Mouse (Mus musculus) testis, adult 2 months (tissue): ENCODE measurements at regions not wholly inside any gene's neighbourhood (a gene's known extent, or its start where the extent isn't known, plus 50 kb on each side); places are given as distances from the start of the nearest gene placed in this dataset.

ENCODE experiments used
- H3K27ac ChIP-seq: fragments of 200-500 bp; 2 replicates; pipeline ENCODE4 v1.5.1; 2012; ENCODE audit warnings: low read depth, low read length; ENCODE audit not compliant: control insufficient read depth, insufficient read depth
- H3K27me3 ChIP-seq: fragments of 200-500 bp; 2 replicates; pipeline ENCODE4 v1.6.1; 2012; ENCODE audit warnings: mild to moderate bottlenecking, low read length, moderate library complexity; ENCODE audit not compliant: control insufficient read depth, insufficient read depth
- H3K36me3 ChIP-seq: fragments of 200-500 bp; 2 replicates; pipeline ENCODE4 v1.6.1; 2012; ENCODE audit warnings: mild to moderate bottlenecking, low read length; ENCODE audit not compliant: control insufficient read depth, insufficient read depth
- H3K4me1 ChIP-seq: fragments of 200-500 bp; 2 replicates; pipeline ENCODE4 v1.6.1; 2012; ENCODE audit warnings: low read length; ENCODE audit not compliant: control insufficient read depth, insufficient read depth
- H3K4me3 ChIP-seq: fragments of 200-500 bp; 2 replicates; pipeline ENCODE4 v1.5.1; 2012; ENCODE audit warnings: low read depth, mild to moderate bottlenecking, low read length, moderate library complexity, mixed read lengths; ENCODE audit not compliant: control insufficient read depth
- CTCF ChIP-seq: fragments of 200-500 bp; IDR thresholded peaks from 2 replicates; pipeline ENCODE4 v1.5.1; 2012; ENCODE audit warnings: low read depth, mild to moderate bottlenecking, inconsistent platforms, low read length, moderate library complexity; ENCODE audit not compliant: control insufficient read depth, insufficient read depth, insufficient replicate concordance
- POLR2A ChIP-seq: fragments of 200-500 bp; IDR thresholded peaks from 2 replicates; pipeline ENCODE4 v1.6.1; 2012; ENCODE audit warnings: low read depth, mild to moderate bottlenecking, inconsistent platforms, low read length, moderate library complexity; ENCODE audit not compliant: control insufficient read depth

GRCm38 (mm10) chr13:100933265-100933664 is 100.0 kb upstream of the Slc30a5 start:
- no peak for TF ChIP-seq POLR2A
- TF ChIP-seq CTCF, result no peak
- no peaks in the 10 kb centered on the region for H3K4me1 ChIP-seq
- H3K36me3 ChIP-seq, result no peaks in the 10 kb centered on the region
- H3K27ac ChIP-seq, result no peak overlapping the region
- no peaks in the 10 kb centered on the region for H3K27me3 ChIP-seq
- H3K4me3 ChIP-seq, result no peak overlapping the region

DNA sequence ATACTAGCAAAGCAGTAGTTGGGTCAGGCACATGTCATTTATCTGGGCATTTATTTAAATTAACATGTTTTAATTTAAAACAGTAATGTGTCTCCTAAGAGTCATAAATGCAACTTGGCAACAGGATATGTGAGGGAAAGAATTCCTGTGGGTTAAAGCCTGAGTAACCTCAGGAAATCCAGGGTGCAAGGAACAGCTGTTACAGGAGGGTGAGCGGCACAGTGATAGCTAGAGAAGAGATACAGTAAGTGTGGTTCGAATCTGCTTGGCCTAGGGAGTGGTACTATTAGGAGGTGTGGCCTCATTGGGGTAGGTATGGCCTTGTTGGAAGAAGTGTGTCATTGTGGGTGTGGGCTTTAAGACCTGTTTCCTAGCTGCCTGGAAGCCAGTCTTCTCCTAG is 66.3 kb upstream of the Slc30a5 start:
- H3K36me3 ChIP-seq, result no peaks in the 10 kb centered on the region
- TF ChIP-seq CTCF (no peak), POLR2A (no peak)
- no peak overlapping the region for H3K4me3 ChIP-seq
- H3K27ac ChIP-seq, result no peak overlapping the region
- no peaks in the 10 kb centered on the region for H3K4me1 ChIP-seq
- no peaks in the 10 kb centered on the region for H3K27me3 ChIP-seq

DNA sequence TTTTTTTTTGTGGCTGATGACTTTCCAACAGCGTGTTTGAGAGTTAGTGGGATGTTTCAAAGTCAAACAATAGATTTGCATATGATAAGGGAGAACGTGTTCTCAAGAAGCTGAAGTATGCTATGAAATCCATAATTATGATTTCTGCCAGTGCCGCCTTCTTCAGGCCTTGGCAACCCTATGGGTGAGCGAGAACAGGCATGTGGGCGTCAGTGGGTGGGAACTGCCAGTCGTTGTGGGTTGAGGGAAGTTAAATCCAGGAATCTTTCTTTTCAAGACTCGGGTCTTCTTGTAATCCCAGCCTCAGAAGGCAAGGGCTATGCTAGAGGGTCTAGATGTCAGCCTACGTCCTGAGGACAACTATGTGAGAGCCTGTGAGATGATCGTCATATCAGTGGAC is 60.6 kb upstream of the Slc30a5 start:
- no peaks in the 10 kb centered on the region for H3K4me1 ChIP-seq
- H3K27me3 ChIP-seq, result no peaks in the 10 kb centered on the region
- H3K36me3 ChIP-seq, result no peaks in the 10 kb centered on the region
- no peak for TF ChIP-seq CTCF
- no peak for TF ChIP-seq POLR2A
- H3K27ac ChIP-seq, result no peak overlapping the region
- H3K4me3 ChIP-seq, result no peak overlapping the region

DNA sequence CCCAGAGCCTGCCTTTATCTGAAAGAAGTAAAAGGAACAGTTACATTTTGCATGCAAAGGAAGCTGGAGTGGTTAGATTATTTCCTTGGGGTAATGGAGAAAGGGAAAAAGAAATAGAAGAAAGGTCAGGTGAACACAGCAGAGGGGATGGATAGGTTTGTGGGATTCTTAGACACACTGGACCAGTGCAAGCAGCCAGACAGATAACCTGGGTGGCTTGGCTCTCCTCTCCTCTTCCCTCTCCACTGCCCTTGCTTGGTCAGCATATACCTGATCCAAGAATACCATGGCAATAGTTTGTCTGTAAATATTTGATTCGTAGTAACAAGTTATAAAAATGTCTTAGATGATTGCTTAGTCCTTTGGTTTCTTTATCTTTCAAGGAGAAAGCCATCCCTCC is 59.9 kb upstream of the Slc30a5 start:
- TF ChIP-seq CTCF (no peak), POLR2A (no peak)
- H3K27ac ChIP-seq, result no peak overlapping the region
- H3K4me1 ChIP-seq, result no peaks in the 10 kb centered on the region
- H3K4me3 ChIP-seq, result no peak overlapping the region
- H3K27me3 ChIP-seq, result no peaks in the 10 kb centered on the region
- H3K36me3 ChIP-seq, result no peaks in the 10 kb centered on the region

DNA sequence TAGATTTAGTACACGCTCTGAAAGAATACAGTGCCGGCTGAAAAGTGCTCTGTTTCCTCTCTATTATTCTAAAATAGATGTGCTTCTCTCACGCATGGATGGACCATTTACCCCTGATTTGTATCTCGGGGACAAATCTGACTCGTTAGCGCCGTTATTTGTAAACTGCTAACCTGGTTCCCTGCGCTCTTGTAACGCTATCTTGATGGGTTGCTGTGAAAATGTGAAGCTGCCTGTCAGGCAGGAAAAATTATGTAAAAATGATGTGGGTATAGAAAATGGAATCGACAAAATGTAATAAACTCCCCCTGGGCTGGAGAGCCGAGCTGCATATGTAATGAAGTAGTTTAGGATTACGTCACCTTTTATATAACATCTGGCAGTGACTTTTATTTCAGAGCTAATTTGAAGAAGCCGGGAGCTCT is 59.4 kb upstream of the Slc30a5 start:
- TF ChIP-seq CTCF (no peak), POLR2A (no peak)
- Histone ChIP-seq H3K4me3 (no peak overlapping the region), H3K27me3 (no peaks in the 10 kb centered on the region), H3K36me3 (no peaks in the 10 kb centered on the region), H3K4me1 (no peaks in the 10 kb centered on the region), H3K27ac (no peak overlapping the region)

- no peaks in the 10 kb centered on the region for H3K4me1 ChIP-seq
- H3K27ac ChIP-seq, result no peak overlapping the region
- H3K27me3 ChIP-seq, result no peaks in the 10 kb centered on the region
- TF ChIP-seq CTCF (peak; percentile 100), POLR2A (no peak)
- H3K4me3 ChIP-seq, result no peak overlapping the region; the same call in 1 of the 2 replicates
- no peaks in the 10 kb centered on the region for H3K36me3 ChIP-seq
These were observed 59.0 kb upstream of the Slc30a5 start for GRCm38 (mm10) chr13:100892204-100892603.

DNA sequence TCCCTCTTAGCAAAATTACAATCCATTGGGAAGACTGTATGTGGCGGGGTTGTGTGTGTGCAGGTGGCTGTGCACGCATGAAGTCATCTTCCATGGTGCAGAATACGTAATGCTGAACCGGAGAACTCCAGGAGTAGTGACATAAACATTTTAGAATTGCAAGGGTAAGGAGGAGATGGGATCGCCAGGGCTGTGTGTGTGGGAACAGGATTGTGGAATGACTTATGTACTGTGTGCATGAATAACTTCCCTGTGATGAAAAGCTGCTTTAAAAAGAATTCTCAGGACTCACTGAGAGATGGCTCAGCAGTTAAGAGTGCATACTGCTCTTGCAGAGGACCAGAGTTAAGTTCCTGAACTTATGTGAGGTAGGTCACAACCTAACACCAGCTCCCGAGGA is 57.2 kb upstream of the Slc30a5 start:
- TF ChIP-seq CTCF, result no peak
- TF ChIP-seq POLR2A, result no peak
- H3K4me1 ChIP-seq, result no peaks in the 10 kb centered on the region
- H3K36me3 ChIP-seq, result no peaks in the 10 kb centered on the region
- H3K4me3 ChIP-seq, result no peak overlapping the region
- H3K27me3 ChIP-seq, result no peaks in the 10 kb centered on the region
- H3K27ac ChIP-seq, result no peak overlapping the region

- H3K36me3 ChIP-seq, result no peaks in the 10 kb centered on the region
- H3K4me1 ChIP-seq, result no peaks in the 10 kb centered on the region
- TF ChIP-seq CTCF, result no peak
- no peak for TF ChIP-seq POLR2A
- H3K4me3 ChIP-seq, result no peak overlapping the region
- H3K27ac ChIP-seq, result no peak overlapping the region
- no peaks in the 10 kb centered on the region for H3K27me3 ChIP-seq
These were observed 55.3 kb upstream of the Slc30a5 start for GRCm38 (mm10) chr13:100888481-100888880.
